Mouse (Mus musculus): ENCODE measurements at regions not wholly inside any gene's neighbourhood (a gene's known extent, or its start where the extent isn't known, plus 50 kb on each side); places are given as distances from the start of the nearest gene placed in this dataset.
A peak's percentile ranks its signal among the peaks of the same experiment; 100 is the strongest.

DNA sequence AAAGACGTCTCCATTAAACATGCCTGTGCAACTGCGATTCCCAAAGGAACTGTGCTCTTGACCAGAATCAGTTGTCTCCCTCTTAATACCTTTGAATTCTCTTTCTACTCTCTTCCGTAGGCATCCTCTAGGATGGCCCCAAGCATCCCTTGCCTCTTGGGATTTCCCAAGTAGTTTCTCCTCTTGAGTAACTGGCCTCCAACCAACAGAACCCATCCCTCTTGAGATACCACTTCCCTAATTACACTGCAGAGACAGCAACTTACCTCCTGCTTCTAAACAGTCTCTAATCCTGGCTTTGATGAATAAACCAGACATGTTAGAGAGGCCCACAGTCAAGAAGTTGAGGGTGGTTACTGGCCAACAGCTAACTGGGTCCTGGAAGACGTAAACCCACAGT is 129.7 kb downstream of the Mreg start:
- Histone ChIP-seq H3K9ac (ENCODE audit: low read depth, low read length) (no peak overlapping the region), H3K36me3 (ENCODE audit: control insufficient read depth, insufficient read depth, low read length) (no peaks in the 10 kb centered on the region), H3K4me3 (ENCODE audit: low read length) (no peak overlapping the region), H3K4me1 (ENCODE audit: control insufficient read depth, insufficient read depth, low read depth, low read length) (no peaks in the 10 kb centered on the region), H3K27me3 (replicated peaks; ENCODE audit: control insufficient read depth, insufficient read depth, low read length) (no peaks in the 10 kb centered on the region), H3K27ac (ENCODE audit: low read depth, low read length) (no peak overlapping the region), H3K4me2 (ENCODE audit: low read length) (no peak overlapping the region), H3K9me3 (ENCODE audit: control insufficient read depth, low read length) (no peaks in the 10 kb centered on the region)
- no peak for ATAC-seq
- WGBS, result 76% methylated on average over 4 of the region's 4 CpGs

GRCm38 (mm10) chr1:72081811-72082210 is 130.3 kb downstream of the Mreg start:
- H3K9me3 ChIP-seq (ENCODE audit: control insufficient read depth, low read length), result no peaks in the 10 kb centered on the region
- H3K4me3 ChIP-seq (ENCODE audit: low read length), result no peak overlapping the region
- no peak overlapping the region for H3K27ac ChIP-seq (ENCODE audit: low read depth, low read length)
- no peak for ATAC-seq
- H3K4me2 ChIP-seq (ENCODE audit: low read length), result no peak overlapping the region
- H3K9ac ChIP-seq (ENCODE audit: low read depth, low read length), result no peak overlapping the region
- H3K36me3 ChIP-seq (ENCODE audit: control insufficient read depth, insufficient read depth, low read length), result no peaks in the 10 kb centered on the region
- WGBS, result 70% methylated on average over 5 of the region's 5 CpGs
- no peaks in the 10 kb centered on the region for H3K4me1 ChIP-seq (ENCODE audit: control insufficient read depth, insufficient read depth, low read depth, low read length)
- H3K27me3 ChIP-seq (replicated peaks; ENCODE audit: control insufficient read depth, insufficient read depth, low read length), result no peaks in the 10 kb centered on the region

DNA sequence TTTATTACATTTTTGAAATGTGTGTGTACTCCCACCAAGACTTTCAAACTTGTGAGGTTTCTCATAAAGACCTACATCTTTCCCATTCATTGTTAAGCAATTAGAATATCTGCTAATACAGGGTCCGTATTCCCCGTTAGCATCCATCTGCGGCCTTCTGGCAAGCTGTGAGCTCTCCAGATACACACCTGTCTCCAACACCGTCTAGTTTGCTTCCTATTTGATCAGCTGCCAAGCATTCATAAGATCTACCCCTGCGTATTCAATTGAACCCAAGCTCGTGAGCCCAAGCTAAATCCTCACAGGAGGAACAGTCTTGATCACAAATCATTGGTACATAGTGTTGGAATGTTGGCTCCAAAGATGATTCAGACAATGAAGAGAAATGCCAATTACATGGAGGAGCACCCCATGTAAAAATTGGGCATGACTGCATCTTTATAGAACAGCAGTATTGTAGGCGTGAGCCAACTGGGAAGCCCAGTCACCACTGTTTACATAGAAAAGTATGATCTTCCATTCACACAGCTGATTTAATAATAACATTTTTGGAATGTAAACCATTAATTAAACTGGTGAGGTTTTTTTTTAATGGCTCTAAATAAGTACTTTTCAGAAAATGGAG is 133.1 kb downstream of the Mreg start:
- no peaks in the 10 kb centered on the region for H3K36me3 ChIP-seq (ENCODE audit: control insufficient read depth, insufficient read depth, low read length)
- H3K27me3 ChIP-seq (replicated peaks; ENCODE audit: control insufficient read depth, insufficient read depth, low read length), result no peaks in the 10 kb centered on the region
- WGBS, result 70% methylated on average over 7 of the region's 7 CpGs
- no peak for ATAC-seq
- no peak overlapping the region for H3K9ac ChIP-seq (ENCODE audit: low read depth, low read length)
- no peak overlapping the region for H3K4me3 ChIP-seq (ENCODE audit: low read length)
- H3K4me2 ChIP-seq (ENCODE audit: low read length), result no peak overlapping the region
- no peak overlapping the region for H3K27ac ChIP-seq (ENCODE audit: low read depth, low read length)
- no peaks in the 10 kb centered on the region for H3K9me3 ChIP-seq (ENCODE audit: control insufficient read depth, low read length)
- H3K4me1 ChIP-seq (ENCODE audit: control insufficient read depth, insufficient read depth, low read depth, low read length), result no peaks in the 10 kb centered on the region

DNA sequence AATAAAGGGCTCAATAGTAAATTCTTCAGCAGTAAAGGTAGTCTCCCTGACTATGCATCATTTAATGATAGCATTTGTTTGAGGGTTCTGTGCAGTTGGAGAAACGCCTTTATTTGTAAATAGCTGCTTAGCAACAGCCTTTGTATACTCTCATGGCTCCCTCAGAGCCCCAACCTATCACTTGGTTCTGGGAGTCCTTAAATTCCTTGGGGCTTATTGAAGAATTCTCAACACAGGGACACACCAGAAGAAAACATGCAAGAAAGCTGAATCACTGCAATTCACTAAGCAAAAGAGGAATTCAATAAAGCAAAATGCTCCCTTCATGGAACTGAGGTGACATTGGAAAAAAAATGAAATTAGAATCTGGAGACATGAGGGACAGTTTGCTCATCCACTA is 135.8 kb downstream of the Mreg start:
- Histone ChIP-seq H3K9ac (ENCODE audit: low read depth, low read length) (no peak overlapping the region), H3K4me2 (ENCODE audit: low read length) (no peak overlapping the region), H3K9me3 (ENCODE audit: control insufficient read depth, low read length) (no peaks in the 10 kb centered on the region), H3K27me3 (replicated peaks; ENCODE audit: control insufficient read depth, insufficient read depth, low read length) (no peaks in the 10 kb centered on the region), H3K4me3 (ENCODE audit: low read length) (no peak overlapping the region), H3K36me3 (ENCODE audit: control insufficient read depth, insufficient read depth, low read length) (no peaks in the 10 kb centered on the region), H3K4me1 (ENCODE audit: control insufficient read depth, insufficient read depth, low read depth, low read length) (no peaks in the 10 kb centered on the region), H3K27ac (ENCODE audit: low read depth, low read length) (no peak overlapping the region)
- no peak for ATAC-seq
- WGBS, result 27% methylated on average over 1 of the region's 1 CpGs

- 88% methylated on average over 2 of the region's 2 CpGs for WGBS
- H3K4me3 ChIP-seq (ENCODE audit: low read length), result no peak overlapping the region
- no peak for ATAC-seq
- no peak overlapping the region for H3K27ac ChIP-seq (ENCODE audit: low read depth, low read length)
- H3K9ac ChIP-seq (ENCODE audit: low read depth, low read length), result no peak overlapping the region
- no peaks in the 10 kb centered on the region for H3K36me3 ChIP-seq (ENCODE audit: control insufficient read depth, insufficient read depth, low read length)
- H3K4me1 ChIP-seq (ENCODE audit: control insufficient read depth, insufficient read depth, low read depth, low read length), result no peaks in the 10 kb centered on the region
- no peaks in the 10 kb centered on the region for H3K27me3 ChIP-seq (replicated peaks; ENCODE audit: control insufficient read depth, insufficient read depth, low read length)
- no peak overlapping the region for H3K4me2 ChIP-seq (ENCODE audit: low read length)
- no peaks in the 10 kb centered on the region for H3K9me3 ChIP-seq (ENCODE audit: control insufficient read depth, low read length)
Measured at GRCm38 (mm10) chr1:72075464-72075863, 136.6 kb downstream of the Mreg start.

GRCm38 (mm10) chr1:72073245-72073644 is 138.9 kb downstream of the Mreg start:
- no peak for ATAC-seq
- no peak overlapping the region for H3K9ac ChIP-seq (ENCODE audit: low read depth, low read length)
- no peak overlapping the region for H3K4me3 ChIP-seq (ENCODE audit: low read length)
- H3K36me3 ChIP-seq (ENCODE audit: control insufficient read depth, insufficient read depth, low read length), result no peaks in the 10 kb centered on the region
- H3K27me3 ChIP-seq (replicated peaks; ENCODE audit: control insufficient read depth, insufficient read depth, low read length), result no peaks in the 10 kb centered on the region
- H3K4me1 ChIP-seq (ENCODE audit: control insufficient read depth, insufficient read depth, low read depth, low read length), result no peaks in the 10 kb centered on the region
- H3K9me3 ChIP-seq (ENCODE audit: control insufficient read depth, low read length), result no peaks in the 10 kb centered on the region
- H3K4me2 ChIP-seq (ENCODE audit: low read length), result no peak overlapping the region
- 68% methylated on average over 4 of the region's 4 CpGs for WGBS
- no peak overlapping the region for H3K27ac ChIP-seq (ENCODE audit: low read depth, low read length)

GRCm38 (mm10) chr1:72070489-72070888 is 141.6 kb downstream of the Mreg start:
- 76% methylated on average over 5 of the region's 5 CpGs for WGBS
- H3K9me3 ChIP-seq (ENCODE audit: control insufficient read depth, low read length), result no peaks in the 10 kb centered on the region
- no peaks in the 10 kb centered on the region for H3K36me3 ChIP-seq (ENCODE audit: control insufficient read depth, insufficient read depth, low read length)
- H3K4me2 ChIP-seq (ENCODE audit: low read length), result no peak overlapping the region
- no peak for ATAC-seq
- no peak overlapping the region for H3K27ac ChIP-seq (ENCODE audit: low read depth, low read length)
- no peaks in the 10 kb centered on the region for H3K27me3 ChIP-seq (replicated peaks; ENCODE audit: control insufficient read depth, insufficient read depth, low read length)
- H3K4me1 ChIP-seq (ENCODE audit: control insufficient read depth, insufficient read depth, low read depth, low read length), result no peaks in the 10 kb centered on the region
- H3K4me3 ChIP-seq (ENCODE audit: low read length), result no peak overlapping the region
- H3K9ac ChIP-seq (ENCODE audit: low read depth, low read length), result no peak overlapping the region

DNA sequence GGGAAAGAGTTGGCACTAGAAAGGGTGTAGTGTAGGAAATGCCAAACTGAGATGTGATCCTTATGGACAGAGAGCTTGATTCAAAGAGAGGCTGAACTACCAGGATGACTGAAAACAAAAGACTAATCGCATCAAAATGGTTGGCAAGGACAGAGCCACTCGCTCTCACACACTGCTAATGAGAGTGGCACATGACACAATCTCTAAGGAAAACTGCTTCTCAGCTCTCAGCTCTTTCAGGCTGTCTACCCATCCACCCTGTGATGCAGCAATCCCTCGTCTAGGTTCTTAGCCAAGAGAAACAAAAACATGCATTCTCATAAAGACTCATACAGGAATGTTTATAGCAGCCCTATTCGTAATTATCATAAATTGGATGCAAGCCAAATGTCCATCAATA is 143.1 kb downstream of the Mreg start:
- 38% methylated on average over 4 of the region's 4 CpGs for WGBS
- H3K4me3 ChIP-seq (ENCODE audit: low read length), result no peak overlapping the region
- H3K4me1 ChIP-seq (ENCODE audit: control insufficient read depth, insufficient read depth, low read depth, low read length), result 0 out of 2 replicates have a peak, but pooled peaks cover 2% of the 10 kb centered on the region
- ATAC-seq, result peak; percentile 69
- no peak overlapping the region for H3K9ac ChIP-seq (ENCODE audit: low read depth, low read length)
- H3K27me3 ChIP-seq (replicated peaks; ENCODE audit: control insufficient read depth, insufficient read depth, low read length), result no peaks in the 10 kb centered on the region
- H3K9me3 ChIP-seq (ENCODE audit: control insufficient read depth, low read length), result no peaks in the 10 kb centered on the region
- H3K36me3 ChIP-seq (ENCODE audit: control insufficient read depth, insufficient read depth, low read length), result no peaks in the 10 kb centered on the region
- H3K27ac ChIP-seq (ENCODE audit: low read depth, low read length), result no peak overlapping the region
- H3K4me2 ChIP-seq (ENCODE audit: low read length), result no peak overlapping the region

DNA sequence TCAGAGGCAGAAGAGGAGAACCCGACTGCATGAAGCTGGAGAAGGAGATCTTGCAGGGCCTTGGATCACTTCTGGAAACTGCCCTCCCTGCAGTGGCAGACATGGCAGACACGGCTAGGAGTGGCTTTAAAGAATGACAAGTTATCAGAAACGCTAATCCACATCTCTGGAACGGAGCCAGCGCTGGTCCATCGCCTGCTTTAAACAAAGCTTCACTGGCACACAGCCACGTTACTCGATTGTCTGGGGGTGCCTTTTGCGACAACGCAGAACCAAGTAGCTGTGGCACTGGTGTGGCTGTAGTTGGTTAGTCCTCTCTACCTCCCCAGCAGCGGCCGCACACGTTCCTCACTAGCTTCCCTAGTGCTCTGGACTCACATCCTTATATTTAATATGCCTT is 147.0 kb downstream of the Mreg start:
- no peaks in the 10 kb centered on the region for H3K9me3 ChIP-seq (ENCODE audit: control insufficient read depth, low read length)
- H3K9ac ChIP-seq (ENCODE audit: low read depth, low read length), result no peak overlapping the region
- no peak overlapping the region for H3K4me3 ChIP-seq (ENCODE audit: low read length)
- 0 out of 2 replicates have a peak, but pooled peaks cover 2% of the 10 kb centered on the region for H3K4me1 ChIP-seq (ENCODE audit: control insufficient read depth, insufficient read depth, low read depth, low read length)
- H3K27me3 ChIP-seq (replicated peaks; ENCODE audit: control insufficient read depth, insufficient read depth, low read length), result no peaks in the 10 kb centered on the region
- no peaks in the 10 kb centered on the region for H3K36me3 ChIP-seq (ENCODE audit: control insufficient read depth, insufficient read depth, low read length)
- H3K27ac ChIP-seq (ENCODE audit: low read depth, low read length), result no peak overlapping the region
- 39% methylated on average over 13 of the region's 13 CpGs for WGBS
- ATAC-seq, result no peak
- H3K4me2 ChIP-seq (ENCODE audit: low read length), result peak overlapping the region; percentile 38; the same call in 1 of the 2 replicates

GRCm38 (mm10) chr1:72060393-72060792 is 151.7 kb downstream of the Mreg start:
- Histone ChIP-seq H3K4me2 (ENCODE audit: low read length) (no peak overlapping the region), H3K27ac (ENCODE audit: low read depth, low read length) (no peak overlapping the region), H3K4me3 (ENCODE audit: low read length) (no peak overlapping the region), H3K9me3 (ENCODE audit: control insufficient read depth, low read length) (no peaks in the 10 kb centered on the region), H3K4me1 (ENCODE audit: control insufficient read depth, insufficient read depth, low read depth, low read length) (0 out of 2 replicates have a peak, but pooled peaks cover 2% of the 10 kb centered on the region), H3K27me3 (replicated peaks; ENCODE audit: control insufficient read depth, insufficient read depth, low read length) (no peaks in the 10 kb centered on the region), H3K9ac (ENCODE audit: low read depth, low read length) (no peak overlapping the region), H3K36me3 (ENCODE audit: control insufficient read depth, insufficient read depth, low read length) (no peaks in the 10 kb centered on the region)
- ATAC-seq, result no peak
- 56% methylated on average over 5 of the region's 5 CpGs for WGBS

All from hindbrain, embryonic 16.5 days (tissue).